Mouse (Mus musculus) megakaryocyte, embryonic 14.5 days (primary cell): ENCODE results near the gene Setd1a.

Source experiments
- FLI1 ChIP-seq: IDR thresholded peaks from 2 replicates; pipeline ENCODE4 v1.6.1; 2012; ENCODE audit warnings: low read length, inconsistent platforms, mixed read lengths
- GATA1 ChIP-seq: IDR thresholded peaks from 3 replicates; pipeline ENCODE4 v1.6.1; 2012; ENCODE audit warnings: mixed read lengths, low read length, inconsistent platforms, borderline replicate concordance

DNA sequence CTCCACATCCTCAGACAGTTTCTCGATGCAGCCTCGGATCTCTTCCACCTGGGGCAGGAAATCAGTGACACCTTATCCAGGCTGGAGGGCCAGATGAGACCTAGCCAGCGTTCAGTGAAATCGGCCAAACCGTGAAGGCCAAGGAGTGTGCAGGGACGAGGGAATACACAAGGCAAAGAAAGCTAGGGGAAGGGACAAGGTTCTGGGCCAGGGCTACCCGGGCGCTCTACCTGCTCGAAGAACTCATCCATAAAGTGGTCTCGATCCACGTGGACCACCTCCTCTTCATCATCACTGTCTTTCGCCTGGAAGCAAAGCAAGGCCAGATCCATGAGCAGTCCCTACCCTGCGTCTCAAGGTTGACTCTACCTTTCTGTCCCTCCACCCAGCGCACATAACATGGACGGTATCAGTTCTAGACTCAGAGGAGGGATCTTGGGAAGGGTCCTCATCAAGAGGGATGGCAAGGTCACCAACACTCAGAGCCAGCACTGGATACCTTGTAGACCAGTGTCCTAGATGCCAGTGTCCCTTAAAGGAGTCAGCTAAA, 38.7 kb downstream of the Setd1a start:
- no peak for TF ChIP-seq GATA1
- TF ChIP-seq FLI1: no peak
